18 mouse cellular contexts compared by ENCODE assay signal in genomic region chr7:36308106-36308620, GRCm38 (mm10).
DNase-seq lines count a peak whose midpoint lies in the region.
"Had no signal": no experiment of that assay in that cellular context is flagged by ENCODE, and none has a peak within 500 bp of the region (broad histone marks: within the 10 kb centered on the region; RNA-seq: fewer than 3 reads in every experiment).

No protein-coding gene starts in this region.

- intact Hi-C loops in left cerebral cortex, postnatal 4 days (cut with DNase I), result no loop called here

- DNase-seq in cerebellum, postnatal 10 days, result peak; percentile 14 to 42
- DNase-seq in cerebellum, postnatal 14 days, result no peak
- DNase-seq in kidney, postnatal 10 days, result peak; percentile 3
- no peak for DNase-seq in kidney, postnatal 14 days
- peak; percentile 15 for DNase-seq in left cerebral cortex, postnatal 4 days
- DNase-seq in left cerebral cortex, adult 11 months (ENCODE audit: low spot score), result no peak
- DNase-seq in right cerebral cortex, adult 2 months (ENCODE audit: low spot score in 2 of 2), result peak; percentile 15 to 32
- no peak for DNase-seq in right cerebral cortex, postnatal 4 days
- DNase-seq: adrenal gland, postnatal 10 days; adrenal gland, postnatal 36 days; B cell, adult 2 months; cerebellum, adult 11 months; cerebellum, adult 8-10 months; cerebellum, postnatal 25 days; gastrocnemius, postnatal 25 days; heart, adult 2 months; heart, postnatal 14 days; heart, postnatal 4 days had no signal

Comparison
In these comparisons a context has a peak if more than half of its experiments do, and no peak if none do; other contexts are left out.
1. DNase-seq: peak in cerebellum, postnatal 10 days (2 of 2), kidney, postnatal 10 days (single experiment), left cerebral cortex, postnatal 4 days (single experiment) and right cerebral cortex, adult 2 months (2 of 2); none in cerebellum, postnatal 14 days (0 of 2), kidney, postnatal 14 days (single experiment), left cerebral cortex, adult 11 months (single experiment) and right cerebral cortex, postnatal 4 days (single experiment).